Mouse (Mus musculus) heart, embryonic 16.5 days (tissue): ENCODE measurements around the gene Kbtbd6. TPM values are rescaled to one million over a fixed set of nuclear protein-coding genes. Genes with fewer than 3 reads are reported as not detected.
A peak's percentile ranks its signal among the peaks of the same experiment; 100 is the strongest.

Source experiments
- ATAC-seq: fragments of 200-750 bp; cut with Nextera tagmentation; replicated peaks from 2 replicates; pipeline ENCODE4 v1.8.0; 2017; ENCODE audit warnings: moderate number of reproducible peaks; ENCODE audit not compliant: insufficient read depth, low FRiP score; ENCODE audit errors: extremely low read depth
- H3K27ac ChIP-seq: fragments of 300-500 bp; sonication (generic); 2 replicates; pipeline ENCODE4 v1.5.1; 2014; ENCODE audit warnings: mild to moderate bottlenecking, low read length, control low read depth, moderate library complexity
- H3K27me3 ChIP-seq: fragments of 300-500 bp; sonication (generic); 2 replicates; pipeline ENCODE4 v1.6.1; 2014; ENCODE audit warnings: low read length, mixed read lengths; ENCODE audit not compliant: control insufficient read depth, insufficient read depth
- H3K36me3 ChIP-seq: fragments of 300-500 bp; sonication (generic); 2 replicates; pipeline ENCODE4 v1.6.1; 2014; ENCODE audit not compliant: control insufficient read depth, insufficient read depth
- H3K4me1 ChIP-seq: fragments of 300-500 bp; sonication (generic); 2 replicates; pipeline ENCODE4 v1.6.1; 2014; ENCODE audit warnings: low read length, mixed read lengths; ENCODE audit not compliant: control insufficient read depth, insufficient read depth
- H3K4me2 ChIP-seq: fragments of 300-500 bp; sonication (generic); 2 replicates; pipeline ENCODE4 v1.6.1; 2014; ENCODE audit warnings: low read depth, mild to moderate bottlenecking, control low read depth, low read length
- H3K4me3 ChIP-seq: fragments of 300-500 bp; sonication (generic); 2 replicates; pipeline ENCODE4 v1.5.1; 2014; ENCODE audit warnings: mild to moderate bottlenecking, control low read depth, low read length
- H3K9ac ChIP-seq: fragments of 300-500 bp; sonication (generic); 2 replicates; pipeline ENCODE4 v1.6.1; 2014; ENCODE audit warnings: low read length, control low read depth
- H3K9me3 ChIP-seq: fragments of 300-500 bp; sonication (generic); replicated peaks from 2 replicates; pipeline ENCODE4 v1.6.1; 2016; ENCODE audit warnings: low read length; ENCODE audit not compliant: control insufficient read depth
- WGBS: fragments of 180-500 bp; shearing (Covaris S2); extraction: QIAGEN DNeasy Blood & Tissue Kit; methylation state at CpG from one replicate; pipeline ENCODE4 v1.1.7; 2014; 5-methylcytosine and 5-hydroxymethylcytosine counted together
- polyA plus RNA-seq: library from polyadenylated mRNA; unstranded; fragments of >200 nt; fragmentation: Nextera tagmentation; extraction: Ambion mirVana; gene quantifications from 2 replicates; pipeline ENCODE4 v1.2.1, GENCODE M21; 2015

The Kbtbd6 gene
- polyA plus RNA-seq, 1 experiment from 2014 or later, result 2.6 TPM

DNA sequence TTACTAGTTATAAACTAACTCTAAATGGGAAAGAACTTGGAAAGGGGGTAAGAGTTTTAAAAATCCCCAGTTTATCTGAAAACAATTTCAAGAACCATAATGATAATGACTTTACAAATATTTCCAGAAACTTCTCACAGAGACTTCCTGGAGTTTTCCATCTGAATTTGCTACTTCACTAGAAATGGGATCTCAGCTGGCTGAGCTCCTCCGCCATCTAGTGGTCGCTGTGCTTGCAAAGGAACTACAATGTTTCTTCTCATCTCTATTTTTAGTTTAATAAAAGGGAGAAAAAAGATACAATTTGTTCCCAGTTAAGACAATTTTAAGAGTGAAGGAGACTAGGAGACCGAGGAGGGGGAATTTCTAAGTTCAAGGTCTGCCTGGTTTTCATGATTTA lies 16.0 kb downstream of the Kbtbd6 start:
- Histone ChIP-seq H3K27me3 (no peaks in the 10 kb centered on the region), H3K9ac (no peak overlapping the region), H3K4me3 (no peak overlapping the region), H3K9me3 (no peaks in the 10 kb centered on the region), H3K27ac (no peak overlapping the region), H3K4me1 (no peaks in the 10 kb centered on the region), H3K36me3 (peaks cover 53% of the 10 kb centered on the region), H3K4me2 (no peak overlapping the region)
- WGBS, result 18% methylated on average over 3 of the region's 3 CpGs
- ATAC-seq, result no peak

DNA sequence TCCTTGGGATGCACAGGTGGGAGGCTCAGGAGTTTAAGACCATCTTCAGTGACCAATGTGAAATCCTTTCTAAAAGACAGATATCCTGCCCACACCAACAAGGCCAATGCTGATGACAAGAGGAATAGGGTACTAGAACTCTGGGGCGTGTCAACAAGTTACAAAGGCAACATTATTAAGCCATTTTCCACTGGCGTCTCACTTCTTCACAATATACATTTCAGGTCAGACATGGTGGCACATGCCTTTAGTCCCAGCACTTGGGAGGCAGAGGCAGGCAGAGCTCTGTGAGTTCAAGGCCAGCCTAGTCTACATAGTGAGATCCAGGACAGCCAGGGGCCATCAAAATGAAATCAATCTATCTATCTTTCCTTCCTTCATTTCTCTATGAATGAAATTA lies 21.7 kb downstream of the Kbtbd6 start:
- H3K9me3 ChIP-seq, result no peaks in the 10 kb centered on the region
- no peak overlapping the region for H3K4me2 ChIP-seq
- H3K4me3 ChIP-seq, result no peak overlapping the region
- H3K27ac ChIP-seq, result no peak overlapping the region
- ATAC-seq, result no peak
- no peaks in the 10 kb centered on the region for H3K4me1 ChIP-seq
- WGBS, result 88% methylated on average over 2 of the region's 2 CpGs
- peaks cover 53% of the 10 kb centered on the region for H3K36me3 ChIP-seq
- H3K9ac ChIP-seq, result no peak overlapping the region
- no peaks in the 10 kb centered on the region for H3K27me3 ChIP-seq

DNA sequence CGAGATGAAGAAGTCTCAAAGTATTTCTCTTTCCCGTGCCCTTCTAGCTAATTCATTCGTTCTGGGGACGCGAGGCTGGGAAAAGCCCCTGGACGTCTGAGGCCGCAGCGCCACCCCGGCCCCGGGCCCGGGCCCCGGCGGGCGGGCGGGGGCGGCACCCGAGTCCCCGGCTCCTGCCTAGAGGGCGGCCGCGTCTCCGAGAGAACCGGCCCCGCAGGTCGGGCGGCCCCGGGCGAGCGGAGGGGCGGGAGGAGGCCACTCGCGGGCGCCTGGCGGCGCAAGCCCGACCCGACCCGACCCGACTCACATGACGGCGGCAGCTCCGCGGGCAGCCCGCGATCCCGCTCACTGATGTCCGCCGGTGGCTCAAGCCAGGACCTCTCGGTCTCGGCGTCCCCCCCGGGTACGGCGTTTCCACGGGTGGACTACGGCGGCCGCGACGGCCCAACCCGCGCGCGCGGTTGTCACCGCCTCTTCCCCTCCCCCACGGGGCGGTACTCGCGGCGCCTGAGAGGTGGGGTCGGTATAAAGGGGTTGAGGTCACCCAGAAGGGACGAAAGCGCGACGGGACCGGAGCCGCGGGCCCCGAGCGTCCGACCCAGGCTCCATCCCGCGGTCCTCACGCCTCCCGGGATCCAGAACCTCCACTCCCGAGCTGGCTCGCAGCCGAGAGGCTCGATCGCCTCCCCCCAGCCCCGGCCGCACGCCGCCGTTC lies 29.1 kb downstream of the Kbtbd6 start, which contains the start of gene Elf1:
Gene Elf1 (plus strand): TSS at position 571 of the 715 bp plus-strand sequence.
- WGBS, result under 1% methylated on average over 84 of the region's 96 CpGs
- peaks cover 25% of the 10 kb centered on the region for H3K4me1 ChIP-seq
- H3K9me3 ChIP-seq, result no peaks in the 10 kb centered on the region
- peak within 1 kb of the TSS; percentile 99 for H3K9ac ChIP-seq
- peak within 1 kb of the TSS; percentile 77 for H3K4me2 ChIP-seq
- peaks cover 7% of the 10 kb centered on the region; the same call in 1 of the 2 replicates for H3K36me3 ChIP-seq
- peak; percentile 86 for ATAC-seq
- H3K27me3 ChIP-seq, result no peaks in the 10 kb centered on the region
- peak within 1 kb of the TSS; percentile 100 for H3K27ac ChIP-seq
- H3K4me3 ChIP-seq, result peak within 1 kb of the TSS; percentile 98

DNA sequence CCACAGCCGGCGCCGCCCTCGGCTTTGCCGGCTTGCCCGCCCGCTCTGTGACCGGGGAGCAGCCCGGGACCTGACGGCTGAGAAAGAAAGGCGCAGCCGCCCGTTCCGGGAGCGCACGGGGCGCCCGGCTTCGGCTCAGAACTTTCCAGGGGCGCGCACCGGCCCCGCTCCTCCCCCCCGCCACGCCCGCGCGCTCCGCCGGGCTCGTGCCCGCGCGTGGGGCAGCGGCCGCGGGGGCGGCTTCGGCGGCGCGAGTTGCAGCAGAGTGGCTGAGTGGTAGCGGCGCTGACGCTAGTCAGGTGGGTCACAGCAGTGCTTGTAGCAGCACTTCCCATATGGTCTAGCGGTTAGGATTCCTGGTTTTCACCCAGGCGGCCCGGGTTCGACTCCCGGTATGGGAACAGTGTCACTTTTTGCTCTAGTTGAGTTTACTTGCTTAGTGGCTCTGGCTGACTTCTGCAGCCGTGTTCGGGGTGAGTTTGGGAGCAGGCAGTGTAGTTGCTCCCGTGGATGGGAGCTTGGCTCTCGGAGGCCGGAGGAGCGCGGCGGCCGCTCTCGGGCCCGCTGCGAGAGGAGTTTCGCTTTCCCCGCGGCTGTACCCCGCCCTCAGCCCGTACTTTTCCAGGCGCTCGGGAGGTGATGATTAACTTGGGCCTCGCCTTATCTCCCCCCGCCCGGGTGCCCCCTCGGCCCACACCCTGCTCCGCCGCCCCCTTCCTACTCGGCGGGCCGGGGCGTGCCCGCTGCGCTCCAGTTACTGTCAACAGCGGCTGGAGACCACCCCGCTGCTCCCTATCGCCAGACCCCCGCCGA lies 29.9 kb downstream of the Kbtbd6 start, which contains the start of gene Wbp4:
Gene Wbp4 (minus strand): TSS at position 182 of the 813 bp plus-strand sequence.
- ATAC-seq, result peak; percentile 85
- peaks cover 7% of the 10 kb centered on the region; the same call in 1 of the 2 replicates for H3K36me3 ChIP-seq
- peak within 1 kb of the TSS; percentile 99 for H3K9ac ChIP-seq
- H3K9me3 ChIP-seq, result no peaks in the 10 kb centered on the region
- no peaks in the 10 kb centered on the region for H3K27me3 ChIP-seq
- peak within 1 kb of the TSS; percentile 77 for H3K4me2 ChIP-seq
- H3K27ac ChIP-seq, result peak within 1 kb of the TSS; percentile 100
- WGBS, result under 1% methylated on average over 76 of the region's 86 CpGs
- peaks cover 33% of the 10 kb centered on the region for H3K4me1 ChIP-seq
- peak within 1 kb of the TSS; percentile 98 for H3K4me3 ChIP-seq

DNA sequence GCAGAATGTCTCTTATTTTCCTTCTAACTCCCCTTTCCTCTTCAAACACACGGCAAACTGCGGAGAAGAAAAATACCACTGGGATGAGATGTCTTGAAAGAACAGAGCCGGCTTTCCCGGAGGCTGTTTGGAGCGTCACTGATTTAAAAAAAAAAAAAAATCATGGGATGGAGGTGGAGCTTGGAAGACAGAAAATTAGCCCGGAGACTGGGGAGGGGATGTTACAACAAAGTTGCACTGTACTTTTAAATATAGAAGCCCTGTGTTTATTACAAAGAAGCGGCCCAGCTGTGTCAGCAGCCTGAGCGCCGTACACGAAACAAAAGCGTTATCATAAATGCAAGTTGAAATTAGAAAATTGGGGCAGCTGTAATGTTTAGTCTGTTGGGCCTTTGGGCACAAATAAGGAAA lies 30.6 kb downstream of the Kbtbd6 start:
- Histone ChIP-seq H3K4me3 (peak overlapping the region; percentile 98), H3K4me2 (peak overlapping the region; percentile 77), H3K4me1 (peaks cover 40% of the 10 kb centered on the region), H3K27me3 (no peaks in the 10 kb centered on the region), H3K9me3 (no peaks in the 10 kb centered on the region), H3K9ac (peak overlapping the region; percentile 99), H3K27ac (peak overlapping the region; percentile 100), H3K36me3 (peaks cover 3% of the 10 kb centered on the region; the same call in 1 of the 2 replicates)
- ATAC-seq, result no peak
- WGBS, result under 1% methylated on average over 11 of the region's 11 CpGs

DNA sequence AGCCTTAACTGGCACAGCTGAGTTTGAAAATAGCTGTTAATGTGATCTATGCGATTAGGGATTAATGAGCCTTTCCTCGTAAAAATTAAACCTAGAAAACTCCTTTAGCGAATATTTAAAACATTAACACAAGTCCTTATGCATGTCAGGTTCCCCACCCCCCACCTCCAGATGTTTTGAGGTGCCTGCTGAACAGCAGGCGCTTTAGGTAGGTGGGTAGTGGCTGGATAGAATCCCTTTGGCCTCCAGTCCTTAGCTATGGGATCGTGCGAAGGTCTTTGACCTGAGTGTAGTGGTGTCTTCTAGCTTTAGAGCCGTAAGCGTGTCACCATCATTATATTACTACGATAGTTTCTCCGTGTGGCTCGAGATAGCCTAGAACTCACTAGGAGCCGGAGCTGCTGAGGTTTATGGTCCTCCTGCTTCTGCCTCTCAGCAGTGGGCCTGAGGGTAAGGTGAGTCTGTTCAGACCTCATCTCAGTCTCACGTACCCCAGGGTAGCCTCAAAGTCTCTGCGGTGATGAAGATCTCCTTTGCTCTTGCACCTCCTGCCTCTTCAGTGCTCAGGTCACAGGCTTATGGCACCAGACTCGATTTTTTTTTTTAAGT lies 31.2 kb downstream of the Kbtbd6 start:
- Histone ChIP-seq H3K9me3 (no peaks in the 10 kb centered on the region), H3K4me3 (peak overlapping the region; percentile 98), H3K9ac (peak overlapping the region; percentile 99), H3K4me2 (peak overlapping the region; percentile 77), H3K36me3 (peaks cover under 1% of the 10 kb centered on the region; the same call in 1 of the 2 replicates), H3K4me1 (peaks cover 46% of the 10 kb centered on the region), H3K27ac (peak overlapping the region; percentile 100), H3K27me3 (no peaks in the 10 kb centered on the region)
- no peak for ATAC-seq
- WGBS, result 30% methylated on average over 15 of the region's 15 CpGs

DNA sequence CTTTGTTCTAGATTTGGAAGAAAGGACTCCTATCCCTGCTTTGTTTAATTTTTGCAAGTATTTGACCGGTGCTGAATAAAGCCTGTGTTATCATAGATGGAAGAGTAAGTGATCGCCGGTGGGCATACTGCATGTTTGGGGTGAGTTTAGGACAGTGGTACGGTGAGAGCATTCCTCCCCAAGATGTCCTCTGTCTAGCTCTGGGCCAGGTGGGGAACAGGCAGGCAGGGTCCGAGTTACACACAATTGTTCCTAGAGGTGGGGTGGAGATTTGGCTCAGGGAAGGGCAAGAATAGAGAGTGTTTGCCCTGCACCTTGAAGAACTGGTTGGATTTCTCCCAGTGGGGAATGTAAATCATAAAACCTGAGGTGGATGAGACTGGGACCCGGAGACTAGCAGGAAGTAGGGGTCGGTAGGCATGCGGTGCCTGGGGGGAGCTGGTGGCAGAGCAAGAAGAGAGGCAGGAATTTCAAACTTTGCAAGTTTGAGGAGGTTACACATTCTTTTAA lies 32.0 kb downstream of the Kbtbd6 start:
- Histone ChIP-seq H3K27ac (no peak overlapping the region; the same call in 1 of the 2 replicates), H3K4me3 (peak overlapping the region; percentile 98), H3K36me3 (no peaks in the 10 kb centered on the region), H3K4me2 (peak overlapping the region; percentile 77), H3K4me1 (peaks cover 51% of the 10 kb centered on the region), H3K9me3 (no peaks in the 10 kb centered on the region), H3K27me3 (no peaks in the 10 kb centered on the region), H3K9ac (peak overlapping the region; percentile 99; the same call in 1 of the 2 replicates)
- no peak for ATAC-seq
- 78% methylated on average over 8 of the region's 8 CpGs for WGBS

DNA sequence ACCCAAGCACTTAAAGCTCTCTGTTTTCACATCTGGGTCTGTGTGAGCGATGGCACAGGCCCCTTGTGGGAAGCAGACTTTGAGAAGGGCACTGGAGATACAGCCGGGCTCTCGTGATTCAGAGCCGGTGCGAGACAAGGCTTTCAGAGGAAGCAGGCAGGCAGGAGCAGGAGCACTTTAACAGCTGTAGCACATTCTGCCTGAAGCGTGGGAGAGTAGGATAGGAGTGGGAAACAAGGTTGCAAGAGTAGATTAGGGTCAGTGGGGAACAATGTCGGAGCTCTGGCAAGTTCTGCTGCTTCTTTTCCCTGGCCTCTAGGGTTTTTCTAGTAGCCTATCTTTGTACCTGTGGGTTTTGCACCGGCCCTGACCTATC lies 35.0 kb downstream of the Kbtbd6 start:
- WGBS, result 16% methylated on average over 8 of the region's 8 CpGs
- Histone ChIP-seq H3K27me3 (no peaks in the 10 kb centered on the region), H3K27ac (peak overlapping the region; percentile 68), H3K4me1 (peaks cover 45% of the 10 kb centered on the region), H3K4me2 (peak overlapping the region; percentile 90), H3K4me3 (peak overlapping the region; percentile 62), H3K9me3 (no peaks in the 10 kb centered on the region), H3K36me3 (0 out of 2 replicates have a peak, but pooled peaks cover 3% of the 10 kb centered on the region), H3K9ac (peak overlapping the region; percentile 66)
- ATAC-seq, result no peak; the same call in 1 of the 2 replicates
